Mouse (Mus musculus): Measurements from ENCODE around the gene Cdc6.
"Not testable (repeated sequence)": the region's sequence is repeated elsewhere in the genome, so short reads cannot be mapped to it uniquely, and the experiment has no call there.

GRCm38 (mm10) chr11:98921813-98922212 lies 14.2 kb downstream of the Cdc6 start:
- peak; percentile 61 for TF ChIP-seq CTCF (IDR thresholded peaks at IDR 0.05; ENCODE audit: low read depth)
- TF ChIP-seq EP300 (IDR thresholded peaks at IDR 0.05; ENCODE audit: low read depth): not testable (repeated sequence)
